Mouse (Mus musculus) gastrocnemius, postnatal 10 days (tissue): ENCODE measurements around the gene Hspa8. TPM values are rescaled to one million over a fixed set of nuclear protein-coding genes. Genes with fewer than 3 reads are reported as not detected.
A peak's percentile ranks its signal among the peaks of the same experiment; 100 is the strongest.

Source experiments
- DNase-seq: peaks from one replicate; pipeline ENCODE4 v3.0.0; 2021; ENCODE audit warnings: mixed read lengths
- total RNA-seq, 2 experiments: library from RNA; stranded (reverse); gene quantifications; 2 replicates each; pipeline ENCODE4 v1.2.3; 2021

The Hspa8 gene
- total RNA-seq, 2 experiments from 2014 or later = 1,094 to 1,113 TPM

DNA sequence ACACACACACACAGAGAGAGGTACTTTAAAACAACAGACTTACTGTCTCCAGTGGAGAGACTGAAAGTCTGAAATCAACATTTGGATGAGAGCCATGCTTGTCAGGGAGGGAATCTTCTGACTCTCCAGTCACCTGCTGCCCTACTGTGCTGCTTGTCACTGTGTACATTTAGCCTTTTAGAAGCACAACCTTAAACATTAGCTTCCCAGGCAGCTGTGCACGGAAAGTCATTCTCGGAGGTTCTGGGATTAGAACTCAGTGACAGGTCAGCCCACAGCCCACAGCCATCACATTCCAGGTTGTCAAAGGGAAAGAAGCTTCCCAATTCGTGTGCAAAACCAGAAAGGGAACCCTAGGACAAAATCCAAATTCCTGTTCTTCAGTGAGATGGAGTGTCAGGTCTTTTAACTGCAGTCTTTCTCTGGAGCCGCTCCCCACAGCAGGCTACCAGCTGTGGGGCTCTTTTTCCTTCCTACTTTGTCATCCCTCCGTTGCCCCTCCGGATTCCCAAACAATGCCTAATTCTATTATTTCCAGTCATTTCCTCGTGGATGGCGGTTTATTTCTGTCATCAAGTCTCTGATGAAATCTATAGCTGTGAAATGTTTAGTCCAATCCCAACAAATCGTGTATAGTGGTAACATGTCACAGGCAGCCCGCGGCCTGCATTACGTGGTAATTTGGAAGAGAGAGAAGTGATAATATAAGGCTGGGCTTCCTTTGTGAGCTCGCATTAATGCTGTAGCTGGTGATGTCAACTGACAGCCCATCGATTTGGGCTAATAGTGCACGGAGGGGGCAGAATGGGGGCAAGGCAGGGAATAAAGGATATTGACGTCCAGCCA lies 7.5 kb downstream of the Hspa8 start:
- no peak for DNase-seq

DNA sequence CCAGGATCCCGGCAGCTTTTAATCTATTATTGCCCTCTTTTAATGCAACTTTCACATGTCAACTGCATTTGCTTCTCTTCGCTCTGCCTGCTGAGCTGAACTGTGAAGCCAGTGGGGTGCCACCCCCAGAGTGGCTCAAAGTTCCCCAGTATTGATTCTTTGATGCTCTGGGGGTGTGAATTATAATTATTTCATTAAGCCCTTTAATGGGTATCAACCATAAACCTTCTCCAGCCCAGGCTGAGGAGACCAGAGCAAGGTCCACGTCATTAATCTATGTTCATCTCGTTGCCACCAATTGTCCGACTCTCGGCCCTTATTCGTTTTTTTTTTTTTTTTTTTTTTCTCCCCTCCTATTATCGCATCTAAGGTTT lies 8.1 kb downstream of the Hspa8 start:
- no peak for DNase-seq

DNA sequence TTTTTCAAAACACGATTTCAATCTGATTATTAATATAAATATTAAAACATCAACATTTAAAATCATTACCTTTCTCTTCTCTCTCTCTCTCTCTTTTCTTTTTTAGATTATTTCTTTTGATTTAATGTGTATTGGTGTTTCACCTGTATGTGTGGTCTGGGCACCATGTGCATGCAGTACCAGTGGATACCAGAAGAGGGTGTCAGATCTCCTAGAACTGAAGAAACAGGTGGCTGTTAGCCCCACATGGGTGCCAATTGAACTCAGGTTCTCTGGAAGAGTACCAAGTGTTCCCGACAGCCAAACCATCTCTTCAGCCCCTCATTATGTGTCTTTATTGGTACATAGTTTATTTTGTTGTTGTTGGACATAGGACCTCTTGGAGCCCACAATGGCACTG lies 11.1 kb downstream of the Hspa8 start:
- peak; percentile 14 for DNase-seq

DNA sequence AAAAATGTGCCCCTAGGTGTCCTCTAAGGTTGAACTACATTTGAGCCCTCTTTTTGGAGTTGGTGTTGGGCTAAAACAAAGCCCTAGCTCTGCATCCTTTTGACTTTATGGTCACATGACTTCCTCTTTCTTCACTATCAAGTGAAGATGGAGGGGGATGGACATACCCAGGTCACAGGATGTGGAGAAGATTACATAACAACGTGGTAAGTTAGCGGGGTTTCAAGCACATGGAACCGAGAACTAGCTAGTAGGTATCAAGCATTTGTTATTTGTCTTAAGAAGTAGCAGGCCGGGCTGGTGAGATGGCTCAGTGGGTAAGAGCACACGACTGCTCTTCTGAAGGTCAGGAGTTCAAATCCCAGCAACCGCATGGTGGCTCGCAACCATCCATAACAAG lies 13.3 kb downstream of the Hspa8 start:
- no peak for DNase-seq

DNA sequence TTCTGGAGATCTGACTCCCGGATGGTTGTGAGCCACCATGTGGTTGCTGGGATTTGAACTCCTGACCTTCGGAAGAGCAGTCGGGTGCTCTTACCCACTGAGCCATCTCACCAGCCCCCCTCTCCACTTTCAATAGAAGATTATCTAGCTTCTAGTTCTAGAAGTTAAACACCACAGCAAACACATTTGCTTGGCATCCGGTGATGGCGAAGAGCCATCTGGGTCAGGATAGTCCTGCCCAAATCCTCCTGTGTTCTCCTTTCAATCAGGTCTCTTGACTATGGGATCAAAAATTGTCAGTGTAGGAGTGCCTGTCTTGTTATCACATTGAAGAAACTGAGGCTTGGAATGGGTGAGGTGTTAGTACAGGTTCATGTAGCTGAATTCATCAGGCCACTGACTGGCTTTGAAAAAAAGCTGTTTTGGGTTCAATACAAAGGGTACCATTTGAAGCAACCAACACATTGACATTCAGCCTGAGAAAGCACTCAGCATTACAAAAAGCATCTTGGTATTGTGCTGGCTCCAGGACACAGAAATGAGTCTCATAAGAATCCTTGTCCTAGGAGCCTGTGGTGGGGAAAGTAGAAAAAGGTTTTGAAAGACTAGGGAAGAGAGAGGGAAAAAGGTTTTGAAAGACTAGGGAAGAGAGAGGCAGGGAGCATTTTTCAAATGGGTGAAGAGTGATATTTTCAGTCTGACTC lies 16.7 kb downstream of the Hspa8 start:
- DNase-seq = no peak

DNA sequence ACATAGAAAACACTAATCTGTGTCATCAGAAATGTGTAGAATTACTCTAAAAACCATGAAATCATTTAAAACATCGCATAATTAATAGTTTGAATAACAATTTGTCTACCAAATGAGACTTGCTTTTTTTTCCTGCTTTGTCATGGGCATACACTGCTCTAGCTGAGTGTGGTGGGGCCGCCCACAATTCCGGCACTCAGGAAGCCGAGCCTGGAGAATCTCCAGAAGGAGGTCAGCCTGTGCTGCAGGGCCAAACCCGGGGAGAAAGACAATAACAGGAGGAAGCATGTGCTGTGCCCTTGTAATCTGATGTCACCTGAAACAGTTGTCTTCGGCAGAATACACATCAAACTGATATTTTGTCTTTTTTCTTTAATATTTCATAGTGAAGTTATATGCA lies 24.8 kb downstream of the Hspa8 start:
- no peak for DNase-seq

DNA sequence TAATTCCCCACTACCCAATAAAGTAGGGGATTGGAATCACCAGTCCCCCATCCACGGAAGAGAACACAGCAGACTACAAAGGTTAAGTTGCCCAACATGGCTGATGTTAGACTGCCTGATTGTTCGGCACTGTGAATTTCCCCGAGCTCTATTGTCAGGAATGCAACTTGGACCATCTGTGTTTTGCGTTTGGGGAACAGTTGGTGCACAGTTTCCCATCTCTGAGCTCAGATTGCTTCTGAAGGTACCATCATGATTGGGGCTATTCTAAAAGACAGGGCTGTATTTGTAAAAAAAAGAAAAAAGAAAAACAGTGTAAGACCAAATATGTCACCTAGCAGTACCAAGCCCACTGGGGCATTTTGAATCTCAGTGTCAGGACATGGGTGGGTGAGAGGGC lies 26.6 kb downstream of the Hspa8 start:
- DNase-seq = no peak

DNA sequence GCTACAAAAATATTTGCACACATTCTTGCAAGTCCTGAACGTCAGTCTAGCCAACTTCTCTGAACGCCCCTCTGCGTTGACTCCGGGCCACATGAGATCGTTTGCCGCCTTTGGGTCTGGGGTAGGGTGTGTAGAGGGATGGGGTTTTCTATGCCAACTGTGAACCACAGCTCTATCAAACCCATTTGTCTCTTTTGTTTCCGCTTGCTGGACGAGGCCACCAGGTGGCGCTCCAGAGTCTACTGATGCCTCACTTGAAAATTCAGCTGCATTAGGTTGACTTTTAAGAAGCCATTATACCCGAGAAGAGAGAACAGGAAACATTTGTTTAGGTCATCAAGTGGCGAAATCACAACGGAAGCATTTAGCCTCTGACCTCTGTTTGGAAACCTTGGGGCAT lies 33.8 kb downstream of the Hspa8 start:
- DNase-seq = peak; percentile 85

DNA sequence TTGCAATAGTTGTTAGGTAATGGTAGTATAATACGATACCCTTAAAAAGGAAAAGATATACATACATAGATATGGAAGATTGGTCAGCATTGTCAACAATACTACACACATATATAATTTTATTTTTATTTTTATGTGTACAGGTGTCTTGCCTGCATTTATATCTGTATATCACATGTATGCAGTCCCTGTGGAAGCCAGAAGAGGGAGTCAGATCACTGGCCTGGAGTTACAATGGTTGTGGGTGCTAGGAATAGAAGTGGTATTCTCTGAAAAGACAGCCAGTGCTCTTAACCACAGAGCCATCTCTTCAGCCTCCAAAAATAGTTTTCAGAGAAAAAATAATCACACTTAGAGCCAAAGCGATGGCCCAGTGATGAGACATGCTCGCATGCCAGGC lies 35.9 kb downstream of the Hspa8 start:
- DNase-seq = no peak

DNA sequence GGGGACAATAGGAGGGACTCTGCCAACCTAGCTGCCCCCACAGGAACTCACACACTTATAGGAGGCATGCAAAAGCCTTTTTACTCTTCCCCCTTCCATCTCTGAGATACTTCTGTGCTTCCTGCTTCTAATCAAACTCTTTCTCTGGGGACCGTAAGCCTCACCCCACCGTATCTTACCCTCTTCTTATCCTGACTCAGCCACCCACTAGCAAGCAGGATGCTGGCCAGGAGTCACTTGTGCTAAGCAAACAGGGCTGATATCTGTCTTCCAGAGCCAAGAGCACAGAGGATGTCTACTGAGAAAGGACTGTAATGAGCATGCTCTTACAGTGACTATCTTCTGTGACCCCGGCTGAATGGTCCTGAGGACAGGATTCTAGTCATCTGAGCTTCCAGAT lies 38.9 kb downstream of the Hspa8 start:
- no peak for DNase-seq

DNA sequence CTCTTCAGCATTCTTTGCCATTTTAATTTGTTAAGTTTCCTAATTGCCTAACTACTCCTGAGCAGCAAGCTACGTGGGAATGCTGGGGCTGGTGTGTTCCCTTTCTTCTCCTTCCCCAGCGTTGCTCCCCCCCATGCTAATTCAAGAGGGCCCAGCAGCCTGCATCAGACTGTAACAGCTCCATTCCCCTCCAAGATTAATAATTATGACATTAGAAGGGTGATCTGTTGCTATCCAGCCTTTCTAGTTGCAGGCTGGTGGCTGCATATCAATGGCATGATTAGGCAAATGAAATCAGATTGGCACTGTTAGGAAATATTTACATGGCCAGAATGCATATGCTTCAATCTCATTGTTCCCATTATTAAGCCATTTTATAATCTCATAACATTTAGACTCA lies 50.7 kb downstream of the Hspa8 start:
- DNase-seq = no peak

DNA sequence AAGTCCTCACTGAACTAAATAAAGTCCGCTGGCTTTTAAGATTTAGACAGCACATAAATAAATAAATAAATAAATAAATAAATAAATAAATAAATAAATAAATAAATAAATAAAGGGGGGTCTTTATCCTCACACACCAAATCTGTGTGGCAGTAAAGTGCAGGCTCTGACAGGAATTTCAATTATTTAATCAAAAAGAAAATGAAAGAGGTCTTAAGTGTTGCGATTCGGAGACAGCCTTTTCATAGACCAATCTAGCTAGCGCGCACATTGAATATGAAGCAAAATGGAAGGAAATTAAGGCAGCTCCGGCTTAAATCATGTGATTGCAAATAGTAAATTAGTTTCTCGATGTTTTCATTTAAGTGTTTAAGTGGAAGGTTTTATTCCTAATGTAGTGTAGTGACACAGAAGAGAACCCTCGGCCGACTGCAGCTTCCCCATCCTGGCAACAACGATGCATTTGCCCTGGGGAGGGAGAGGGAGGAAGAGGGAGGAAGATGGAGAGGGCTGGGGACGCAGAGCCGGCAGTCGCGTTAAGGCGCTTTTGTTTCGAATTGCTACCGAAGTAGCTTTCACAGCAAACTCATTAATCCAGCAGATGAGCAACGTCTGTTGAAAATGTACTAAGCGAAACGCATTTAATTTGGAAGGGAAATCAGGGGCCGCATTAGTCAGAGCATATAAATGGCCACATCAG lies 57.8 kb downstream of the Hspa8 start:
- DNase-seq = no peak

DNA sequence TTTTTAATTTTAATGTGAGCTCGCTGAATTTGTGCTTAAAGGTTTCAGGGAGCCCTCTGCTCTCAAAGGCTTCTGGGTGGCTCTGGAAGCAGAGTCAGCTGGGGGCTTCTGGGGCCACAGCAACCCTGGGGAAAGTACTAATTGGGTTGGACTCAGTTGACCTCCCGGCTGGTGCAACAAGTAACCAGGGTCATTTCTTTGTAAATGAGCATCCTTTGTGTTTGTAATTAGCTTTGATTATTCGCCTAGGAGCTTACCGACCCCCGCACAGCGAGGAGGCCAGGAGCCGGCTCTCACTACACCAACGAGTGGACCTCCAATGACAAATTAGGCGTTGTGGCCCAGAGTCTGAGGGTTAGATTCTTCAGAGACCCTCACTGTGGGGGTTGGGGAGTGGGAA lies 58.4 kb downstream of the Hspa8 start:
- no peak for DNase-seq

Other genes starting within 250 kb of the Hspa8 start
- not detected for gene Gm21915, start 130.4 kb upstream of the Hspa8 start, total RNA-seq
- 10 to 100 TPM; 11.3 to 16.1 TPM for gene Clmp, start 115.0 kb upstream of the Hspa8 start, total RNA-seq
- not detected for gene Bsx, start 73.1 kb downstream of the Hspa8 start, total RNA-seq
- gene Jhy, start 163.1 kb downstream of the Hspa8 start, total RNA-seq = not detected
- under 1 TPM in 1 of 2 experiments, not detected in 1; 0.14 TPM for gene Crtam, start 203.6 kb downstream of the Hspa8 start, total RNA-seq